Mouse (Mus musculus): ENCODE results near the gene S100g. TPM values are rescaled to one million over a fixed set of nuclear protein-coding genes. Genes with fewer than 3 reads are reported as not detected.

The S100g gene
- total and polyA plus RNA-seq, 3 experiments, result not detected

DNA sequence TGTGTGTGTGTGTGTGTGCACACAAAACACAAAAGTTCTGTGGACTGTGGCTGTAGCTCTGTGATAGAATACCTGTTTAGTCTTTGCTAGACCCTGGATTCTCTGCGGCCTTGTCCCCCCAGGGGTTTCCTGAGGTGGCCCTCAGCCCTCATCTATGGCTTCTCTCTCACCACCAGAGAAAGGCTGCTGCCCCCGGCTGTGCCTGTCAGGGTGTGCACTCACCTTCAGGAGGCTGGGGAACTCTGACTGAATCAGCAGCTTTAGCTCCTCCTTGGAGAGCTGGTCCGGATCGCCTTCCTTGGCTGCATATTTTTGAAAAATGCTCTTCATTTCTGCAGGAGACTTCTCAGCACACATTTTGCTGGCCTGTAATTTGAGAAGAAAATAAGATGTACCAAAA is 559 bp downstream of the S100g start:
- no peak for DNase-seq (ENCODE audit: low spot score)
- Histone ChIP-seq H3K36me3 (replicated peaks) (peaks cover 3% of the 10 kb centered on the region), H3K4me1 (ENCODE audit: insufficient read depth, low read depth, low read length) (no peaks in the 10 kb centered on the region), H3K27me3 (ENCODE audit: insufficient read depth, low read length) (no peaks in the 10 kb centered on the region), H3K9me3 (replicated peaks) (no peaks in the 10 kb centered on the region), H3K4me3 (ENCODE audit: low read depth, low read length) (no peak overlapping the region)
- TF ChIP-seq GATA1 (IDR thresholded peaks at IDR 0.05; ENCODE audit: borderline replicate concordance, low read length) (no peak), GATA2 (IDR thresholded peaks at IDR 0.05; ENCODE audit: borderline replicate concordance, low read depth, low read length) (no peak), CTCF (IDR thresholded peaks at IDR 0.05; ENCODE audit: low read depth, low read length) (no peak), TAL1 (conservative IDR thresholded peaks at IDR 0.05; ENCODE audit: low read depth, low read length) (no peak), POLR2AphosphoS5 (IDR thresholded peaks at IDR 0.05; ENCODE audit: insufficient replicate concordance, low read depth, low read length) (no peak)
- ATAC-seq (ENCODE audit: extremely low read depth, insufficient number of reproducible peaks, low FRiP score, poor library complexity, severe bottlenecking), result no peak

DNA sequence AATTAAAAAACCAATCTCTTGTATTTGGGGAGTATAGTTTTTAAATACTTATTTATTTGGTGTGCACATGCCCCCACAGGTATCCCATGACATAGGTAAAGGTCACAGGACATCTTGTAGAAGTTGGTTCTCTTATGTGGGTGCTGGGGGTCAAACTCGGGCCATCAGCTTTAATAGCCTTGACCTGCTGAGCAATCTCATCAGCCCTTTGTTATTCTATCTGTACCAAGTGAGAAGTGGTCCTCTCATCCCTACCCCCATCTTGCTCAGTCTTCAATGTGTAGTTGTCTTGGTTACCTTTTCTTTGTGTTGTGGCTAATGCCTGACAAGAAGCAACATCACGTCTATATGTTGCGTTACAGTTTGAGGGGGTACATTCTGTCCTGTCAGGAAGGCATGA is 6.5 kb downstream of the S100g start:
- TF ChIP-seq GATA2 (IDR thresholded peaks at IDR 0.05; ENCODE audit: borderline replicate concordance, low read depth, low read length), result no peak
- TF ChIP-seq CTCF (IDR thresholded peaks at IDR 0.05; ENCODE audit: low read depth, low read length), result no peak
- no peak for TF ChIP-seq GATA1 (IDR thresholded peaks at IDR 0.05; ENCODE audit: borderline replicate concordance, low read length)
- no peak for TF ChIP-seq TAL1 (conservative IDR thresholded peaks at IDR 0.05; ENCODE audit: low read depth, low read length)
- no peak for TF ChIP-seq POLR2AphosphoS5 (IDR thresholded peaks at IDR 0.05; ENCODE audit: insufficient replicate concordance, low read depth, low read length)
- no peak for ATAC-seq (ENCODE audit: extremely low read depth, insufficient number of reproducible peaks, low FRiP score, poor library complexity, severe bottlenecking)

DNA sequence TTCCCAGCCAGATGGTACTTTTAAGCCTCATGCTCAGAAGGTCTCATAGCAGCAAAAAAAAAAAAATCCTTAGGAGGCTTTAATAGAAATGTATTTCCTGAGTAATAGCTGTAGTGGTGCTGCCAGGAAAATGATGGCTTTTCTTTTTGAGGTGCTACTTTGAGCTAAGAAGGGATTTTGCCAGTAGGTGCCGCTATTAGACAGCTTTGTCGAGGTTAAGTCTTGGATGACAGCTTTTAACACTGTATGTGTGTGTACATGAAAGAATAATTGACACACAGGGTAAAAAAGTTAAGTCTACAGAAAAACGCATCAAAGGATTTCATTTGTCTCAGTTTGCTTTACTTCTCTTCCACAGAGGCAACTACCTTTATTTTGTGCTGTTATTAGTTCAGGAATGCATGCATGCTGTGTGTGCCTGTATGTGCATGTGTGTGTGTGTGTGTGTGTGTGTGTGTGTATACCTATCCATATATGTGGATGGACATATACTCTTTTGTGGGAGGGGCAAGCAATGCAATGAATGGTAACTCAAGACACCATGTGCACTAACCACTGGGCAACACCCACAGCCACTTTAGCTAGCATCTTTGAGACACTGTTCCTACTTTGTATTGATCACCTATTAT is 14.5 kb downstream of the S100g start:
- ATAC-seq (ENCODE audit: extremely low read depth, insufficient number of reproducible peaks, low FRiP score, poor library complexity, severe bottlenecking) (no peak), DNase-seq (ENCODE audit: low spot score) (no peak)
- Histone ChIP-seq H3K27me3 (ENCODE audit: insufficient read depth, low read length) (no peaks in the 10 kb centered on the region), H3K4me3 (ENCODE audit: low read depth, low read length) (no peak overlapping the region), H3K9me3 (replicated peaks) (no peaks in the 10 kb centered on the region), H3K4me1 (ENCODE audit: insufficient read depth, low read depth, low read length) (no peaks in the 10 kb centered on the region), H3K36me3 (replicated peaks) (peaks cover 14% of the 10 kb centered on the region)
- no peak for TF ChIP-seq POLR2AphosphoS5 (IDR thresholded peaks at IDR 0.05; ENCODE audit: insufficient replicate concordance, low read depth, low read length)
- TF ChIP-seq GATA2 (IDR thresholded peaks at IDR 0.05; ENCODE audit: borderline replicate concordance, low read depth, low read length), result no peak
- TF ChIP-seq TAL1 (conservative IDR thresholded peaks at IDR 0.05; ENCODE audit: low read depth, low read length), result no peak
- no peak for TF ChIP-seq GATA1 (IDR thresholded peaks at IDR 0.05; ENCODE audit: borderline replicate concordance, low read length)
- TF ChIP-seq CTCF (IDR thresholded peaks at IDR 0.05; ENCODE audit: low read depth, low read length), result no peak

More for the DNA sequence above, 6.5 kb downstream of the S100g start:
- Histone ChIP-seq H3K4me3 (ENCODE audit: low read depth, low read length) (no peak overlapping the region), H3K27me3 (ENCODE audit: insufficient read depth, low read length) (no peaks in the 10 kb centered on the region), H3K4me1 (ENCODE audit: insufficient read depth, low read depth, low read length) (no peaks in the 10 kb centered on the region), H3K9me3 (replicated peaks) (no peaks in the 10 kb centered on the region), H3K36me3 (replicated peaks) (peaks cover 5% of the 10 kb centered on the region)
- DNase-seq (ENCODE audit: low spot score), result no peak

DNA sequence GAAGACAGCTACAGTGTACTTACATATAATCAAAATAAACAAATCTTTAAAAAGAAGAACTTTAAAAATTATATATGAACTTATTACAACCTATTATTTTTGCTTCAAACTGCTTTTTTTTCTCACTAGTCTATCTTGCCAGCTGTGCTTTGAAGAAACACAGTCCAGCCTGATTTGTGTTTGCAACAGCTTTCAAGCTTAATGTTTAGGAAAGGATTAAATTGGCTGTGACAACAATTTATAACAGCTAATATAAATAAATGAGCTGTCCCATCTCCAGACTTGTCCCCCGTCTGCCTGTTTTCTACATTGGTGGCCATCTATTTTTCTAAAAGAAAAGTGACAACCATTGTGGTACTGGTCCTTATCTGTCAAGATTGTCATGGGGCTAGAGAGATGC is 22.4 kb downstream of the S100g start:
- DNase-seq (ENCODE audit: low spot score) (no peak), ATAC-seq (ENCODE audit: extremely low read depth, insufficient number of reproducible peaks, low FRiP score, poor library complexity, severe bottlenecking) (no peak)
- no peaks in the 10 kb centered on the region for H3K9me3 ChIP-seq (replicated peaks)
- H3K4me1 ChIP-seq (ENCODE audit: insufficient read depth, low read depth, low read length), result no peaks in the 10 kb centered on the region
- H3K27me3 ChIP-seq (ENCODE audit: insufficient read depth, low read length), result no peaks in the 10 kb centered on the region
- H3K4me3 ChIP-seq (ENCODE audit: low read depth, low read length), result no peak overlapping the region
- TF ChIP-seq CTCF (IDR thresholded peaks at IDR 0.05; ENCODE audit: low read depth, low read length) (no peak), GATA2 (IDR thresholded peaks at IDR 0.05; ENCODE audit: borderline replicate concordance, low read depth, low read length) (no peak), TAL1 (conservative IDR thresholded peaks at IDR 0.05; ENCODE audit: low read depth, low read length) (no peak), GATA1 (IDR thresholded peaks at IDR 0.05; ENCODE audit: borderline replicate concordance, low read length) (no peak), POLR2AphosphoS5 (IDR thresholded peaks at IDR 0.05; ENCODE audit: insufficient replicate concordance, low read depth, low read length) (no peak)
- H3K36me3 ChIP-seq (replicated peaks), result peaks cover 36% of the 10 kb centered on the region

DNA sequence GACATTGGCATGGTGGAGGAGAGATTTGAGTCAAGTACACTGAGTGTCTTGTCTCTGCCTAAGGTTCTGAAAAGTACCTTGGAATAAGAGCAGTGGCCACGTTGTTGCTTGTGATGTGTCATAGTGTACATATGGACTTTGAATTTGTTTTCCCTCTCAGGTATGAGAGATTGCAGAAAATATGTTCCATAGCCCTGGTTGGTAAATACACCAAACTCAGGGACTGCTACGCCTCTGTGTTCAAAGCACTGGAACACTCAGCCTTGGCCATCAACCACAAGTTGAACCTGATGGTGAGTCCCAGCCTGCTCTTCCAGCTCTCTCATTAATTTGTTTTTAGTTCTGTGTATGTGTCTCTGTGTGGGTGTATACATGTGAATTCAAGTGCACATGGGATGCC is 32.9 kb downstream of the S100g start:
- H3K4me3 ChIP-seq (ENCODE audit: low read depth, low read length), result no peak overlapping the region
- H3K9me3 ChIP-seq (replicated peaks), result no peaks in the 10 kb centered on the region
- ATAC-seq (ENCODE audit: extremely low read depth, insufficient number of reproducible peaks, low FRiP score, poor library complexity, severe bottlenecking) (no peak), DNase-seq (ENCODE audit: low spot score) (no peak)
- peaks cover 42% of the 10 kb centered on the region for H3K36me3 ChIP-seq (replicated peaks)
- no peak for TF ChIP-seq GATA2 (IDR thresholded peaks at IDR 0.05; ENCODE audit: borderline replicate concordance, low read depth, low read length)
- no peak for TF ChIP-seq GATA1 (IDR thresholded peaks at IDR 0.05; ENCODE audit: borderline replicate concordance, low read length)
- TF ChIP-seq CTCF (IDR thresholded peaks at IDR 0.05; ENCODE audit: low read depth, low read length), result no peak
- TF ChIP-seq POLR2AphosphoS5 (IDR thresholded peaks at IDR 0.05; ENCODE audit: insufficient replicate concordance, low read depth, low read length), result no peak
- no peak for TF ChIP-seq TAL1 (conservative IDR thresholded peaks at IDR 0.05; ENCODE audit: low read depth, low read length)
- H3K27me3 ChIP-seq (ENCODE audit: insufficient read depth, low read length), result no peaks in the 10 kb centered on the region
- H3K4me1 ChIP-seq (ENCODE audit: insufficient read depth, low read depth, low read length), result no peaks in the 10 kb centered on the region

DNA sequence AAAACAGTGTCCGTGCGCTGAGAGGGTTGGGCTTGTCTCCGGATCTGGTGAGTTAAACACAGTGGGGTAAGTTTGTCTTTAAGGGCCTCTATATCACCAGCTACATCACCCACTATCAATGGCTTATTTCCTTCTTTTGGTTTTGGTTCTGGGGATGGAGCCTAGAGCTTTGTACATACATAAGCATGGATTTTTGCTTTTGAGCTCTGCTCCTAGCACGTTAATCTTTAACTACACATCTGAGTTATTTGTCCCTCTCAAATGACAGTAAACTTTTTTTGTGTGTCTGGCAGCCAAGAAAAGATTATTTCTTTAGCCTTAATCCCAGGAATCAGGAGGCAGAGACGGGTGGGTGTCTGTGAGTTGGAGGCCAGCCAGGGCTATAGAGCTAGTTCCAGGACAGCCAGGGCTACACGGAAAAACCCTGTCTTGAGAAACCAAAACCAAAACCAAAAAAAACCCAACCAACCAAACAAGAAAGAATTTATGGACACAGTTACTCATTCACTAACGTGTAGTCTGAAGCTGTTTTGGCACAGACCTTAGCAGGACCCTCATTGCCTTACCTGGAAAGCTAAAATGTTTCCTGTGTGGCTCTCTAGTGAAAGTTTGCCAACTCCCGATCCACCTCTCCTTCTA is 42.8 kb downstream of the S100g start:
- Histone ChIP-seq H3K36me3 (replicated peaks) (peaks cover 57% of the 10 kb centered on the region), H3K9me3 (replicated peaks) (no peaks in the 10 kb centered on the region), H3K4me1 (ENCODE audit: insufficient read depth, low read depth, low read length) (no peaks in the 10 kb centered on the region), H3K4me3 (ENCODE audit: low read depth, low read length) (no peak overlapping the region), H3K27me3 (ENCODE audit: insufficient read depth, low read length) (no peaks in the 10 kb centered on the region)
- DNase-seq (ENCODE audit: low spot score), result no peak
- no peak for ATAC-seq (ENCODE audit: extremely low read depth, insufficient number of reproducible peaks, low FRiP score, poor library complexity, severe bottlenecking)
- TF ChIP-seq POLR2AphosphoS5 (IDR thresholded peaks at IDR 0.05; ENCODE audit: insufficient replicate concordance, low read depth, low read length) (no peak), GATA2 (IDR thresholded peaks at IDR 0.05; ENCODE audit: borderline replicate concordance, low read depth, low read length) (no peak), CTCF (IDR thresholded peaks at IDR 0.05; ENCODE audit: low read depth, low read length) (no peak), TAL1 (conservative IDR thresholded peaks at IDR 0.05; ENCODE audit: low read depth, low read length) (no peak), GATA1 (IDR thresholded peaks at IDR 0.05; ENCODE audit: borderline replicate concordance, low read length) (no peak)

All from G1E (cell line).